Mouse (Mus musculus) liver, embryonic 14.5 days (tissue): ENCODE measurements around the gene Gm11099. TPM values are rescaled to one million over a fixed set of nuclear protein-coding genes. Genes with fewer than 3 reads are reported as not detected.

Experiments
- ATAC-seq: fragments of 200-750 bp; cut with Nextera tagmentation; 2 replicates; pipeline ENCODE4 v1.8.0; 2017; ENCODE audit warnings: moderate number of reproducible peaks, mild to moderate bottlenecking, moderate library complexity; ENCODE audit not compliant: insufficient read depth
- DNase-seq, 3 experiments: peaks; one replicate each; pipeline ENCODE4 v3.0.0-alpha.2; 2012 to 2013; ENCODE audit warnings: low read depth in 3 of 3, low spot score in 3 of 3
- H3K27ac ChIP-seq: fragments of 300-500 bp; sonication (generic); 2 replicates; pipeline ENCODE4 v1.5.1; 2014; ENCODE audit warnings: moderate library complexity, mild to moderate bottlenecking, control low read depth, inconsistent platforms
- H3K27me3 ChIP-seq: fragments of 300-500 bp; sonication (generic); 2 replicates; pipeline ENCODE4 v1.6.1; 2014; ENCODE audit warnings: mild to moderate bottlenecking, low read length, moderate library complexity; ENCODE audit not compliant: control insufficient read depth, insufficient read depth
- H3K36me3 ChIP-seq: fragments of 300-500 bp; sonication (generic); replicated peaks from 2 replicates; pipeline ENCODE4 v1.6.1; 2014; ENCODE audit warnings: low read depth; ENCODE audit not compliant: control insufficient read depth, insufficient read depth
- H3K4me1 ChIP-seq, 2 experiments: fragments of 200-500 bp in 1 of 2; fragments of 300-500 bp in 1 of 2; sonication (generic) in 1 of 2; replicated peaks; 2 replicates each; pipeline ENCODE4 v1.6.1; 2012 to 2014; ENCODE audit warnings: antibody characterized with exemption in 1 of 2, inconsistent platforms in 1 of 2, low read length in 1 of 2; ENCODE audit not compliant: control insufficient read depth in 2 of 2, insufficient read depth in 2 of 2
- H3K4me2 ChIP-seq: fragments of 300-500 bp; sonication (generic); 2 replicates; pipeline ENCODE4 v1.6.1; 2014; ENCODE audit warnings: low read depth, mild to moderate bottlenecking, control low read depth, moderate library complexity
- H3K4me3 ChIP-seq, 2 experiments: fragments of 200-500 bp in 1 of 2; fragments of 300-500 bp in 1 of 2; sonication (generic) in 1 of 2; 2 replicates each; pipeline ENCODE4 v1.5.1; 2012 to 2014; ENCODE audit warnings: low read depth in 2 of 2, low read length in 2 of 2, mild to moderate bottlenecking in 2 of 2, control low read depth in 1 of 2, inconsistent platforms in 1 of 2, moderate library complexity in 1 of 2; ENCODE audit not compliant: insufficient read depth in 1 of 2
- H3K9ac ChIP-seq: fragments of 300-500 bp; sonication (generic); replicated peaks from 2 replicates; pipeline ENCODE4 v1.6.1; 2014; ENCODE audit warnings: mild to moderate bottlenecking, control low read depth, moderate library complexity
- H3K9me3 ChIP-seq: fragments of 300-500 bp; sonication (generic); 2 replicates; pipeline ENCODE4 v1.6.1; 2016; ENCODE audit warnings: low read length, mixed read lengths; ENCODE audit not compliant: control insufficient read depth
- CTCF ChIP-seq: IDR thresholded peaks from 2 replicates; pipeline ENCODE4 v1.5.1; 2016; ENCODE audit warnings: antibody characterized with exemption, low read depth, control low read depth
- EP300 ChIP-seq: IDR thresholded peaks from 2 replicates; pipeline ENCODE4 v1.6.1; 2016; ENCODE audit warnings: antibody characterized with exemption, low read depth
- WGBS: fragments of 180-500 bp; shearing (Covaris S2); extraction: QIAGEN DNeasy Blood & Tissue Kit; methylation state at CpG from one replicate; pipeline ENCODE4 v1.1.7; 2014; ENCODE audit not compliant: insufficient replicate concordance; 5-methylcytosine and 5-hydroxymethylcytosine counted together
- polyA plus RNA-seq, 2 experiments: library from polyadenylated mRNA; depleted of rRNA in 1 of 2; stranded (reverse) in 1 of 2; unstranded in 1 of 2; fragments of >200 nt; fragmentation: Nextera tagmentation in 1 of 2; extraction: Ambion mirVana in 1 of 2; gene quantifications; 2 replicates each; pipeline versions ENCODE4 v1.2.1 to v1.2.3; 2012 to 2014

Gm11099 gene
- polyA plus RNA-seq, 2 experiments: not detected

DNA sequence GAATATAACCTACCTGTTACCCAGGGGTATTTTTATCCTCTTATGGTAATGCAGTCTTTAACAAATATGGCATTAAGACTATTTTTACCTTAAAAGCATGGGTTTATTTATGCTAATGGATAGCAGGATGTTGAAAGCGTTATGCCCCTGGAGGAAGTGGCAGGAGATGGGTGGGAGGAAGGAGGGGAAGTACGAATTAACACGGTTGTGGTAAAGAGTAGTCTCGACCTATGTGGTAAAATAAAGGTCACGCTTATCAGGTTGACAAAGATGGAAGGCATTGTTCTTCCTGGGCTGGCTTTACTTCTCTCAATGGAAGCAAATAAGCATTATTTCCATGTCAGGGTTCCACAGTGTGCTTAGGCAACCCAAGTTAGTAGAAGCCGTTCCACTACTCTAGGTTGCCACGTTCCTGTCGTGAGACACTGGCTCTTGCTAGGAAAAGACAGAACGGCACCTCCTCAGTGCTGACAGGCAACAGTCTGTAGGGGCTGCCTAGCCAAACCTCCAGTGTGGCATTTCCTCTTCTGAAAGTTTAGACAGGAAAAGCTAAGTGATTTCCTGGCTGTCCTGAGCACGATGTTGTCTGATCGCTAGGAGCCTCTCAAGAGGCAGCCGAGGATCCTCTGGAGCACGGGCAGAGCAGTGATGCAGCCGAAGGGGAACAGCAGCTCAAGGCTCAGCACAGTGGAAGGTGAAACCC lies 47.7 kb downstream of the Gm11099 start:
- 6% methylated on average over 14 of the region's 14 CpGs for WGBS
- no peak overlapping the region for H3K4me2 ChIP-seq
- no peaks in the 10 kb centered on the region for H3K4me1 ChIP-seq
- H3K9ac ChIP-seq: no peak overlapping the region
- no peaks in the 10 kb centered on the region for H3K27me3 ChIP-seq
- no peak for TF ChIP-seq CTCF
- no peak for TF ChIP-seq EP300
- DNase-seq (no peak), ATAC-seq (no peak)
- no peak overlapping the region for H3K4me3 ChIP-seq
- no peaks in the 10 kb centered on the region for H3K9me3 ChIP-seq
- no peaks in the 10 kb centered on the region for H3K36me3 ChIP-seq
- no peak overlapping the region for H3K27ac ChIP-seq

DNA sequence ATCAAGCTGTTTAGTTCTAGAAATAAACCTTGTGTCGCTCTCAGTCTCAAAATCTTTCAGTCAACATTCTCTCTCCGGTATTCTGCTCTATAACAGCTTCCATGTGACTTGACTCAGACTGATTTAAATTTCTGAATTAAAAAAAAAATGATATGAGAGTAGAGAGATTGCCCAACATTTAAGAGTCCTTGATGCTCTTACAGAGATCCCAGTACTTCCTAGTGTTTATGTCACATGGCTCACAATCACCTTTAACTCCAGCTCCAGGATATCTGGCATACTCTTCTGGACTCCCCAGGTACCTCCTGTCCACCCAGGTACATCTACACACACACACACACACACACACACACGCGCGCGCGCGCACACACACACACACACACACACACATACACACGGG lies 53.1 kb downstream of the Gm11099 start:
- H3K27ac ChIP-seq: no peak overlapping the region
- no peaks in the 10 kb centered on the region for H3K9me3 ChIP-seq
- H3K4me3 ChIP-seq: no peak overlapping the region
- H3K4me1 ChIP-seq: no peaks in the 10 kb centered on the region
- WGBS: 70% methylated on average over 9 of the region's 9 CpGs
- no peak overlapping the region for H3K4me2 ChIP-seq
- no peak overlapping the region for H3K9ac ChIP-seq
- TF ChIP-seq EP300 (no peak), CTCF (no peak)
- DNase-seq (no peak), ATAC-seq (no peak)
- H3K36me3 ChIP-seq: no peaks in the 10 kb centered on the region
- no peaks in the 10 kb centered on the region for H3K27me3 ChIP-seq

DNA sequence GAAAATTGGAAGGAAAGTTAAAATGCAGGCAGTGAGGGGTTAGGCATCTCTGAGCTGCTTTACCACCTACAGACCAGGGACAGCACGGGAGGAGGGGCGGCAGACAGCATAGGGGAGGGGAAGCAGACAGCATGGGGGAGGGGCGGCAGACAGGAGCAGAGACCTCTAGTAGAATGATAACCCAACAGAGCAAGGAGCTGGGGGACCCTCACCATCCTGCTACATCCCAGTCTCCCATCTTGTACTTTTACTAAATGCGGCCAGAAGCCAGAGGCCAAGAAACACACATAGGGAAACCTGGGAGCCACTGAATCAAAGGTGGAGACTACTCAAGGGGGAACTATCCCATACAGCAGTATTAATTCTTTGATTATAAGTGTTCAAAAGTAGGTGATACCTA lies 59.1 kb downstream of the Gm11099 start:
- WGBS: 54% methylated on average over 4 of the region's 4 CpGs
- ATAC-seq (no peak), DNase-seq (no peak)
- H3K4me1 ChIP-seq: no peaks in the 10 kb centered on the region
- no peaks in the 10 kb centered on the region for H3K36me3 ChIP-seq
- no peaks in the 10 kb centered on the region for H3K9me3 ChIP-seq
- H3K27me3 ChIP-seq: no peaks in the 10 kb centered on the region
- no peak for TF ChIP-seq CTCF
- no peak for TF ChIP-seq EP300
- H3K9ac ChIP-seq: no peak overlapping the region
- H3K27ac ChIP-seq: no peak overlapping the region
- no peak overlapping the region for H3K4me3 ChIP-seq
- no peak overlapping the region for H3K4me2 ChIP-seq

DNA sequence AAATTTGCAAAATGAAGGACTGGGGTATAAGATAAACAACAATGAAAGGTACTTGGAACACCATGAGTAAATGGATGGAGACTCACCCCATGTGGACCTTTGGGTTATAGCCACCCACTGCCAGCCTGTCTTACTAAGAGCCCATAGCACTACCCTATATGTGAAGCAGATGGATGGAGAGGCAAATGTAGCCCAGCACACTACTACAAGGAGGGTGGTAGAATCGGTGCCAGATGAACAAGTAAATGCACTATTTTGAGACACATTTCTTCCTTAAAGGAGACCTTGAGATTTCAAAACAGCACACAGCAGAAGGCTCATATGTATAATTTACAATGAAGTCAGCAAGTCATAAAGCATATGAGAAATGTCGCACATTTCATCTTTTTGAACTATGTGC lies 66.3 kb downstream of the Gm11099 start:
- H3K9me3 ChIP-seq: no peaks in the 10 kb centered on the region
- H3K4me3 ChIP-seq: no peak overlapping the region
- no peaks in the 10 kb centered on the region for H3K4me1 ChIP-seq
- WGBS: 67% methylated on average over 2 of the region's 2 CpGs
- no peak overlapping the region for H3K4me2 ChIP-seq
- no peak for TF ChIP-seq EP300
- TF ChIP-seq CTCF: no peak
- DNase-seq (no peak), ATAC-seq (no peak)
- no peak overlapping the region for H3K27ac ChIP-seq
- no peak overlapping the region for H3K9ac ChIP-seq
- H3K36me3 ChIP-seq: no peaks in the 10 kb centered on the region
- H3K27me3 ChIP-seq: no peaks in the 10 kb centered on the region

DNA sequence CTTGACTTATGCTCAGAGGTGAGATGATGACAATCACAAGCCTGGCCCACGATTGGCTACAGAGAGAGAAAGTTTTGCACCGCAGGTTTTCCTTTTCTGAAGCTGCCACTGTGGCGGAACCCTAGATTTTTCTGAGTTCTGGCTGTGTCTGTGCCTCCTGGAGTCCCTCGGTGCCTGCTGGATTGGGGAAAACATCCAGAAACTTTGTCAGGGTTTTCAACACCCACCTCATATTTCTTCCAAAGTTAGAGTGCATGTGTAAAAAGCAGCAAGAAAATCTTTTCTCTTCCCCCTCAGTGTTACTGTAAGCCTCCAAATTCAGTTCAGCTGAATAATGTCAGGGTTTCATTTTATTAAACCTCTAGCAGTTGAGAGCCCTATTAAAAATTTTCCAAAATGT lies 82.1 kb downstream of the Gm11099 start:
- ATAC-seq: no peak
- Histone ChIP-seq H3K36me3 (no peaks in the 10 kb centered on the region), H3K4me1 (no peaks in the 10 kb centered on the region), H3K9ac (no peak overlapping the region), H3K4me3 (no peak overlapping the region), H3K27ac (no peak overlapping the region), H3K9me3 (no peaks in the 10 kb centered on the region), H3K4me2 (no peak overlapping the region), H3K27me3 (no peaks in the 10 kb centered on the region)
- TF ChIP-seq CTCF (no peak), EP300 (no peak)
- 58% methylated on average over 4 of the region's 4 CpGs for WGBS
- no peak for DNase-seq
